Mouse (Mus musculus): ENCODE measurements at regions not wholly inside any gene's neighbourhood (a gene's known extent, or its start where the extent isn't known, plus 50 kb on each side); places are given as distances from the start of the nearest gene placed in this dataset.

DNA sequence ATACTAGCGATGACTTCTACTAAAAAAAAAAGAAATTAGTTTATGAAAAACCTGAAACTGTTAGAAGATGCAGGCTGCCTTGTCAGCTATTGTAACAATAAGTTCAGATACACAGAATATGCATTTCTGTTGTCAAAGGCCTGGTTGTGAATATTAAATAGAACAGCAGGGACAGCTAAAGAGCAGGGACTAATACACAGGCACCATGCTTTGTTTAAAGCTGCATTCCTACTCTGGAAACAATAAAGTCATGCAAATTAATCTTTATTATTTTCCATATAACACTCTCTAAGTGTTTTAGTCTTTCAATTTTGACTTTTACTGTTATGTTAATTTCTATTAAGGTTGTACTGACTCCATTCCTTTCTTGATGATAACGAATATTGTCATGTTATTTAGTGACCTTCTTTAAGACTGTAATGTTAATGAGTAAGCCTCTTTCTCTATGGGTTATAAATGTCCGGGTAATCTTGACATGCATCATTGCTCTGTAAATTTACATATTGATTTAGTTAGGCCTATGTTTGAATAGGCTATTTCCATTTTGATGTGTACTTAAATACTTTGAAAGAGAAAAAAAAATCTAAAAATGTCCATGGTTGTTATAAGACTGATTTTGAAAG, 1088.5 kb downstream of the Tbl1xr1 start:
- TF ChIP-seq MAX (IDR thresholded peaks at IDR 0.05), result no peak
- TF ChIP-seq CTCF (IDR thresholded peaks at IDR 0.05; ENCODE audit: control insufficient read depth, insufficient read depth, insufficient read length), result no peak
- TF ChIP-seq USF1 (IDR thresholded peaks at IDR 0.05; ENCODE audit: low read depth), result no peak
- no peak for TF ChIP-seq FOSL1 (IDR thresholded peaks at IDR 0.05; ENCODE audit: insufficient read depth, low read length, poor library complexity, severe bottlenecking)
- no peak for TF ChIP-seq MYOD1 (IDR thresholded peaks at IDR 0.05; ENCODE audit: control insufficient read depth, insufficient read length, low read depth)
